Mouse (Mus musculus) heart, postnatal 0 days (tissue): Measurements from ENCODE around the gene Pttg1.

ENCODE experiments used
- CTCF ChIP-seq: IDR thresholded peaks from 2 replicates; pipeline ENCODE4 v1.5.1; 2016; ENCODE audit warnings: antibody characterized with exemption, control low read depth, low read depth
- EP300 ChIP-seq: IDR thresholded peaks from 2 replicates; pipeline ENCODE4 v1.6.1; 2016; ENCODE audit warnings: antibody characterized with exemption, low read depth

GRCm38 (mm10) chr11:43396672-43397071, 29.4 kb downstream of the Pttg1 start:
- TF ChIP-seq EP300 (no peak), CTCF (no peak)
